Mouse (Mus musculus) fibroblast of lung, adult 2 months (primary cell): ENCODE measurements around the gene Olfr1037.
"Not testable (repeated sequence)": the region's sequence is repeated elsewhere in the genome, so short reads cannot be mapped to it uniquely, and the experiment has no call there.

Experiments used
- DNase-seq: peaks from one replicate; pipeline ENCODE4 v3.0.0-alpha.2; 2011; ENCODE audit warnings: low read depth

Gene Olfr1037

GRCm38 (mm10) chr2:86087285-86087684, at the start of gene Olfr1037:
TSS of gene Olfr1037 (minus strand) at chr2:86087385.
- DNase-seq: no peak

- no peak for DNase-seq
These were observed 48.6 kb upstream of the Olfr1037 start, which contains the start of gene Olfr1039 for GRCm38 (mm10) chr2:86135828-86136227. TSS of gene Olfr1039 (minus strand) at chr2:86135928.

GRCm38 (mm10) chr2:86080478-86080877, 6.7 kb downstream of the Olfr1037 start:
- DNase-seq: not testable (repeated sequence)

- not testable (repeated sequence) for DNase-seq
These were observed 13.5 kb downstream of the Olfr1037 start, which contains the start of gene Olfr1036 for GRCm38 (mm10) chr2:86073692-86074091. TSS of gene Olfr1036 (plus strand) at chr2:86073992.

GRCm38 (mm10) chr2:86070189-86070588, 17.0 kb downstream of the Olfr1037 start:
- no peak for DNase-seq

GRCm38 (mm10) chr2:86063766-86064165, 23.4 kb downstream of the Olfr1037 start:
- not testable (repeated sequence) for DNase-seq

GRCm38 (mm10) chr2:86050777-86051176, 36.4 kb downstream of the Olfr1037 start:
- not testable (repeated sequence) for DNase-seq

- DNase-seq: no peak
These were observed 41.6 kb downstream of the Olfr1037 start, which contains the start of gene Olfr1034 for GRCm38 (mm10) chr2:86045561-86045960. TSS of gene Olfr1034 (plus strand) at chr2:86045861.
